Mouse (Mus musculus): ENCODE data around the gene 9330182O14Rik. TPM values are rescaled to one million over a fixed set of nuclear protein-coding genes. Genes with fewer than 3 reads are reported as not detected.

The 9330182O14Rik gene
- total RNA-seq (2021), result not detected
- long read RNA-seq, experiment 1, result 0 reads
- long read RNA-seq, experiment 2, result 0 reads

DNA sequence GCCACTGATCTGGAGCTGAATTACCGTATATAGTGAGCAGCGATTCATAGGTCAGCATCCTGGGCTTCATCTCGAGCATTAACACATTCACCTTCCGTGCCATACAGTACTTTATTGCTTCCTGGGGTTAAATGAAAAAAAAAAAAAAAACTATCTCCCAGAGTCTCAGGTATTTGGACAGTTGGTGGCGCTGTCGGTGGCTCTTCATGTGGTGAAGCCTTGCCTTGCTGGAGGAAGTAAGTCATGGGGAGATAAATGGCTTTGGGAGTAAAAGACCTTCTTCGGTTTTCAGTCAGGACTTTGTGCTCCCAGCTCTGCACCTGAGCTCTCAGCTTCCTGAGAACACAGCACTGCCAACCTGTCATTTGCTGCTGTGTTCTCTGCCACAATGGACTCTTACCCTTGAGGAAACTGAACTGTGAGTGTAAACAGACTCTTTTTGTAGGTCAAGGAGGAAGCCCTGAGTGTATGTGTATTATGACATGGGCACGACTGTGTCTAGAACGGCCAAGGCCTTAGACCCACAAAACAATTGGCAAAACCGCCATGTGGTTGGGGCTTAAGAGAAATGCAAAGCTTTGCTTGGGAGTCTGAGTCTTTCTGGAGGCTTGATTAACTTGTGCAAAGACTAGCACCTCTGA is at the start of gene 9330182O14Rik:
Gene 9330182O14Rik, plus strand, starts transcription at position 214 of the 641 bp plus-strand sequence.
- DNase-seq, result no peak

DNA sequence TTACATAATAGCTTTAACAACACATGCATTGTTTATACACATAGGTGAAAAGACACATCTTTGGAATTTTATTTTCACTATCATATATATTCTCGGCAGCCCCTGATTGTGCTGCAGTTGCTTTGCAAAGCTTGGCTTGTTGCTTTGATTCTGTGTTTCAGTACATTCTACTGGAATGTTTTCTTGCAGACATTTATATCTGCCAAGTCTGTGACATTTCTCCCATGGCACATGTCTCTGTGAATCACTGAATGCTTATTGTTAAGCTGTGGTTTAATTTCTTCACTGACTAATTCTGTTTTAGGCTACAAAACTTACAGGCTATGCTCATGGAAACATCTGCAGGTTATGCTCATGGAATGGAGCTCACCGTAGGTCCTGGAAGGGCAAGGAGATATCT is 30.9 kb upstream of the 9330182O14Rik start:
- DNase-seq, result no peak

DNA sequence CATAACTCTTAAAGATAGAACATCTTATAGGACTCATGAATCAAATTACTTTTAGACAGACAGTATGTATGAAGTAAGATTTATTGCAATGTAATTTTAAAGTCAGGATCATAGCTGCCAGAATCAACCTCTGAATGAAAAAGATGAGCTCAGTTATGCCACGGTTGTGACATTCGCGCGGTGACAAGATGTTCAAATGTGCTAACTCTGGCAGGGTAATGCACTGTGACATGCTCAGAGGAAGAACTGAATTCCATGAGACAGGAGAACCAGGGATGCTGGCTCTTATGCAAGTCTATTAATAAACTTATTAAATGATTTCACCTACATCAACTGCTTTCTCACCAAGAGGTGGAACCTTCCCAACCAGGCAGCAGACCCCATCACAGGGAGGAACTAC is 28.5 kb upstream of the 9330182O14Rik start:
- no peak for DNase-seq

DNA sequence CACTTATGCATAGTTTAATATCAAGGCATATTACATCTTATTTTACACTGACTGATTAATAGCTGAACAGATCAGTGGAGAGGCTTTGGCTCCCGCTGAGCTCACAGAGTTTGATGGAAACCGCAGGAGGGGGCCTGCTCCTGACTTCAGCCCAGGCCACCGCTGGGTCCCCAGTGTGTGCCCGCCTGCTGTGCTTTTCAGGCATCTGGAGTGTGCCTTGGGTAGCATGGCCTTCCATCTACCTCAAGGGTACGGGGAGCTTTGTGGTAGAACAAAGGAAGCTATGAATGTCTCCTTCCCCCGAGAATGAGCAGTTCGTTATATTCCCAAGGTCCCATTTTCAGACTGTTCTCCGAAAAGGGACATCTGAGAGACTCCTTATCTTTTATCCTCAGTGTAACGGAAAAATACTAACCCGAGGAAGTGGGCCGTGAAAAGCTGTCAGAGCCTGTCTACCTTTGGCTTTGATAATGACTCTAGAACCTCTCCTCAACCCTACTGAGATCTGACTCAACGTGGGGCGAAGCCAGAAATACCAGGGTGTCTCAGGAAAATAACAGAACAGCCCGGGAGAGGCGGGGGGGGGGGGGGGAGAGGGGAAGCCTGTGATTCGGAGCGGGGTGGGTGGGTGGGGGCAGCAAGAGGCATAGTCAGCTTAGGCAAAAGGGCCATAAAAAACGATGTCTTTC is 20.1 kb upstream of the 9330182O14Rik start:
- no peak for DNase-seq

DNA sequence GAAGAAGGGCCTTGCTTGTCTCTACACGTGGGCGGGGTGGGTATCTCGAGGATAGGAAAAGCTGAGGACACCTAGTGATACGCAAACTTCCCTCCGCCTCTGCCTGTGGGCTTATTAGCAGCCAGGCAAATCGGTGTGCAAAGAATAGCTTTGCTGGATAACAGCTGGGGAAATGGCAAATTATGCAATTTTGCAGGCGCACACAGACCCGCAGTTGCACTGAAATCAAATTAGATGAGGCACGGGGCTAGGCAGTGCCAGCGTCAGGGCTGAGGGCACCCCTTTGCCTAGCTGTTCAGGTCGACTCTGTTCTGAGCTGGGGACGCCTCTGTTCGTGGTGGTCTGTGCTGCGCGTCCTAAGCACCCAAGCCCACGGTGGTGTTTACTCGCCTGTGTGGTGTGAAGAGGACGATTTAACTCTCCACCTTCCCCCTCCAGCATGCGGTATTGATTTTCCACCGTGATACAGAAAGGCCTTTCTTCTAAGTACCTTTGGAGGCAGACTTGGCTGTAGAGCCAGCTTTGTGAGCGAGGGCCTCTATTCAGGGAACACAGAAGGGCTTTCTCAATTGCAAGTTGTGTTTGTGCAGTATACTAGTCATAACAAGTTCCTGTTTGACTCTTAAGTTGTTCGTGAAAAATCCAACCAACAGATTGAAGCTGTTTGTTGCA is 19.4 kb upstream of the 9330182O14Rik start:
- DNase-seq, result no peak

DNA sequence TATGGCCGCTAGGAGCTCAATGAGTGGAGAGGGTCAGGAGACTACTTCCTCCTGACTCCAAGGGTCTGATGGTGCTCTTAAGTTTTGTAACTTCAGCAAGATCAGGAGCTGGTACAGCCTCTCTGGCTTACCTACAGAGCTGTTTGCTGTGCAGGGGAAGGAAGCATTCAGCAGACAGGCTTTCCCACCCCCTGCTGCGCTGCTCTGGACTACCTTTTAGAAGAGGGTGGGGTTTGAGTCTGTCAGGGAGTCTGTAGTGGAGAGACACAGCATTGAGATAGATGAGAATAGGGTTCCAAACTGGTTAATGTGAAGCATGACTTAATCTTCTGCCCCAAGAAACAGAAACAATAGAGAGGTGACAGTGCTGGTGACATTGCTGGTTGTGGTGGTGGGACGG is 17.8 kb upstream of the 9330182O14Rik start:
- no peak for DNase-seq

DNA sequence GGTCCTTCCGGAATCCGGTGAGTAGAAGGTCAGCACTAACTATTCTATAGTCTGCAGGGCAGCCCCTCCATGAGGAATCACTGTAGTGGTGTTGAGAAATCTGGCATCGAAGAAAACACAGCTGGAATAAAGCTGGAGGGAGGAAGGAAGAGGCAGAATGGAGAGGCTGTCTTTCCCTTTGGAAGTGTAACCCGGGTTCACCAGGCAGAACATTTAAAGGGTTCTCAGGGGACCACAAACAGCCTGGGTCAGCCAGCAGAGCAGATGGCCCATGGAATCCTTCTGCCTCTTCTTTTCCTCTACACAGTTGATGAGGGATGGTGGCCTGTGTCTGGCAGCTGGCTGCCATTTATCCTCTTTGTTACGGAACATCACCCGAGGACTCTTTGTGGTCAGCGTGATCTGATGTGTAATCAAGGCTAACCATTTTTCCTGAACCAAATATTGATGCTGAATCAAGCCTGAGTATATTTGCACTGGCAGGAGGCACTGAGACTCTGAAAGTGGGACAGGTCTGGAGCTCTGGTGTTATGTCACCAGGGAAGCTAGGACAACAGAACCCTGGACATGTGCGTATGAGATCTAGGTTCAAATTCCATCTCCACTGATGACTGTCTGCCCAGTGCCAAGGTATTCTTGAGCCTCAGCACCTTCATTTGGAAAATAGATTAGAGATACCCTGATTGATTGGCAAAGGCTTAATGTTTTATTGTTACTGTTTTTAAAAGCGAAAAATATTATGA is 9.8 kb upstream of the 9330182O14Rik start:
- no peak for DNase-seq

DNA sequence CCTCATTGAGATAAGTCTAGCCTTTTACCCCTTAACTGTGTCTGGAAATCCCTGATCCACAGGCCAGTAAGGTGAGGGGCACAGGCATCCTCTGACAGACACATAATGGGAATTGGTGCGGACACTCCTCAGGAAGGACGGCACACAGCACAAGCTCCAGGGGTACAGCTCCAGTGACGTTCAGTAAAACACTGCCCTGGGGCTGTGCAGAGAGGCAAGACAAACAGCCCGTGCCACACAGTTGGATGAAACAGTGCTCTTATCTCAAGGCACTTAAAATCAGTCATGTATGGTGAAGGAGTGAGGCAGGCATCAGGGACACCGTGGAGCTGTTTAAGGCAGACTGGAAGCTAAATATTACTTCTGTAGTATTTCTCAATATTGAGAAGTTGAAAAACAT is 4.7 kb upstream of the 9330182O14Rik start:
- DNase-seq, result no peak

DNA sequence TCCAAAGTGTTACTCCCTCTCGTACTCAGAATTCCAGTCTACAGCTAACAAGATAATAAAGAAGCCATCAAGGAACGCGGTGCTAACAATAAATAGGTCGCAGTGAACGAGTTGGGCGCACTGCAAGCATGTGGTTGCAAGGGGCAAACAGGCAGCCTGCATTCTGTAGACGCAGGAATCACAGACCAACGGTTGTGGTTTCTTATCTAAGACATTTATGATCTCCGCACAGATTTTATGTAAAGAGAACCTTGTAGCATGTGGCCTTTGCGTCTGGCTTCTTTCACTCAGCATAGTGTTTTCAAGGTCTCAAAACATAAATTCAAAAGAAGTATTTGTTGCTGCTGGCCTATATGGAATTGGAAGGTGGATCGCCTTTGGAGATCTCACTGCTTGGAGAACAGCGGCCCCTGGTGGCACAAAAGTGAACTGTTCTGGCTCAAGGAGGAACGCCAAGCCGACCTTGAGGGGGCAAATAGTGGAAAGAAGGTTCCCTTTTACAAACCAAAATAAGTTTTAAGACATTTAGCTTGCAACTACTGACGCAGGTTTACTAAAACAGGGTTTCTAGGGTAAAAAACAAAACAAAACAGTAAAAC is 3.2 kb upstream of the 9330182O14Rik start:
- peak; percentile 84 for DNase-seq

DNA sequence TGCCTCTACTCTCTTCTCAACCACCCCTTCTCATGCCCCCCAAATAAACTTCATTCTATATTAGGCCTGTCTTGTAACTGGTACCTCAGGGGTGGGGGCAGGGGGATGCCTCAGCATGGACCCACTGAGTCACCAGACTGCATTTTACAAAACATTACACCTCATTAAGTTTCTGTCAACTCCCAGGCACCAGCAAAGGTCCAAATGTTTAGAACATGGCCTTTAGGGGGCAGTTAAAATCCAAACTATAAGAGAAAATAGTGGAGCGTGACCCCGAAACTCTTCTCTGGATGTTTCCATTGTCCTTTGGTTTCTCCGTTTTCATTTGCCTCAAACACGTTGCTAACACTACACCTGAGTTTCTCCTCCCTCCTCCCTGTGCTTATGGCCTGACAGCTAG is 1.8 kb upstream of the 9330182O14Rik start:
- DNase-seq, result no peak

DNA sequence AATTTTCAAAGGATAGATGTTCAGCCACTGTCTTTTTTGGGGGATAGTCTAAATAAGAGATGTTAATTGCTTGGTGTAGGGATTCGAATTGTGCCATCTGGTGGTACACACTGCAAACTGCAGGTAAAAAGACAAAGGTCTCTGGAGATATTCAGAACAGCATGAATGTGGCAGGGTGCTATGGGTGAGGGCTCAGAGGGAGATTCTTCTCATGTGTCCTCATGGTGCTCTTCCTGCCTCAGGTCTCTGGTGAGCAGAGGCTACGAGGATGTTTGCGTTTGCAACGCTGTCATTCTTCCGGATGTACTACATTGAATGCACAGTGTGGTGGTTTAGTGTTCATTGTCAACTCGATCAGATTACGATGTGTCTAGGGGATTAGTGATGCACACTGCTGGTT is 10.1 kb downstream of the 9330182O14Rik start:
- DNase-seq, result no peak

DNA sequence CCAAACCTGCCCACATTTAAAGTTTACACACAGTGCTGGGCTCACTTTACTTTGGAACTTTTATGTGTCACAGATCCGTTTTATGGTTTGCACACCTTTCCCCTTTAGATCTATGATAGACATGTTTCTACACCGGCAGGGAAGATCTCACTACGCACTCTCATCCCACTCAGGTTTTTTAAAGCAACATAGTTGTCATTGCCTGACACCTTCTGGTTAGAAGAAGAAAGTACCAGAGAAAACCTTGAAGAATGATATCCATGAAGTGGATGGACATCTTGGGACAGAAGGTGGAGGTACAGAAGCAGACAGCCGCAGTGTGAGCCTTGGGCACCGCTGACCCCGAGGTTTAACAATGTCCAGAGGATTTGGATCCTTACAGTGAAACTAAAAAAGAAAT is 23.5 kb downstream of the 9330182O14Rik start:
- no peak for DNase-seq

DNA sequence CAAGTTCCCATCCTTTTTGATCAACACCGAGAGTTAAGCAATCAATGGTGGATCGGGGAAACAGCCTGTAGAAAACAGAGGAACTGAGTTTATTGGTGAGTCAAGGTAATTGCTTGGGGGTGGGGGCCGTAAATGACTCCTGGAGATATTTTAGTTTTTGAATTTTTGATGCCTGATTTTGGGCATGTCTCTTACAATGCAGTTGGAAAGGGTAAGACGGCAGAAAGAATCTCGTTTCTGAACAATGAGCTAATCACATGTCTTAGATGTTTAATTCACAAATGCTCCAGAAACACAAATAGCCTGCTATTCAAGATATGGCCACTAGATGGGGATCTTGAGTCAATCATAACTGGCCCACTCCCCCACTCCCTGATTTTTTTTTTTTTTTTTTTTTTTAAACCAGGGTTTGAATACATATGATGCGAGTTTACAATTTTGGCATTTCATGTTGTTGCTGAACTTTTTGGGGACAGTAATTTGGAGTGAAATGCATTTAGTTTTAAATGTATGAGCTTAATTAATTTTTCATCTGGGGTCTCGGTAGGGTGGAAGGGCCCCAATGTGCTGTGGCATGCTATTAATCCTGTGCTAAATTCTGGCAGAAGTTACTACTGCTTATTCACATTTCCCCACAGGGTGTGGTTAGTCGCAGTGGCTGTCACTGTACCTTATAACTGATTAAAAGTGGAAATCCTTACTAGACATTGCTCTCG is 32.6 kb downstream of the 9330182O14Rik start:
- DNase-seq, result peak; percentile 16

DNA sequence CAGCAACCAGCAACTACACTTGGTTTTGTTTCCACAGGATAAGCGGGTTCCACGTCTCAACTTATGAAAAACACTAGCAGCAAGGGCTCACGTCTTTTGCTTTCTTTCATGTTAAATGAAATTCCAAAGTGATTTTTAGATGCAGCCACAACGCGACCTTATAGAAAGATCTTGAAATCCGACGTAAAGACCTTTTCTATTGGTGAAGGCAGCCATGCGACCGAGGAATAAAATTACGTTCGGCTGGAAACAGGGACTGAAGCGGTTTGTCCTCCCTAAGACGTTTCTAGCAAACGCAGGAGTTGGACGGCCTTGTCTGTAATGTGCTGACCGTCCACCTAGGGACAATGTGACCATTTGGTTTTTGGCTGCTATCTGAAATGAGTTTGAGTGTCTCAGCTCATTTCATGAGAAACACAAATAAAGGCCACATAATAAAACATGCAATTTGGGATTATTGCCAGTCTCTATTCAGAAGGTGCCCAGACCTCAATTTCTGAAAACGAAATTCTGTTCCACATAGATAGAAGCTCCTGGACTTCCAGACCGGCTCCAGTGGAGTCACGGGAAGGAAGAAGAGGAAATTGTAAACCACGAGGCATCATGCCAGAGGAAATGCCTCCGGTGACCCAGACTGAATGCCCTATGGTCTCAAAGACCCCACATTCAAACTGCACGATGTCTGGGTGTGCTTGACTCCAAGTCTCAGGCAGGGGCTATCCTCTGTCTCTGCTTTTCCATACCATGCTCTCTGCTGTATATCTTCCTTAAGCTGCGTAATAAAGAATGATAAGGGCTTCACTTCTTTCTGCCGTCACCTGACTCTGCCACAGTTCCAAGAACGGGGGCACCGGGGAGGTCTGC is 33.3 kb downstream of the 9330182O14Rik start:
- DNase-seq, result no peak

DNA sequence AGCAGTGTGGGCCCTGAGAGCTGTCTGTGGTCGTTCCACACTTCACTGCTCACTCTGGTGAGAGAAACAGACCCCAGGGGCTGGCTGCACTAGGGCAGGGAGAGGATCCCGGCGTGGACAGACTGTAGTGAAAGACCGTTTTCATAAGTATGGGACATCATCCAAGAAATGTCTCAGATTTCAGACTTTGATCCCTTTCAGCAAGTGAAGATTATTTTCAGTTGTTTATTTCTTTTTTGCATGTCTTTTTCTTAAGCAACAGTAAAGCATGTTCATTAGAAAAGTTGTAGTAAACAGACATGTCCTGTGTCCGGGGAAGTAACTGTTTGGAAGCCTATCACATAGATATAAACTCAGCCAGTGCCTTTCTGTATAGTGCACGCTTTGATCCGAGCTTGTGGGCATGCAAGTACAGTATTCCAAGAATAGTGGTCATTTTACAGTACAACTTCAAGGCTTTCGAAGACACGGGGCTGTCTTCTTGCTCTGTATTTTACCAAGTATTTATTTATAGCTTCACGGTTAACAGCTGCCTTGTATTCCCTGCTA is 34.0 kb downstream of the 9330182O14Rik start:
- peak; percentile 15 for DNase-seq

DNA sequence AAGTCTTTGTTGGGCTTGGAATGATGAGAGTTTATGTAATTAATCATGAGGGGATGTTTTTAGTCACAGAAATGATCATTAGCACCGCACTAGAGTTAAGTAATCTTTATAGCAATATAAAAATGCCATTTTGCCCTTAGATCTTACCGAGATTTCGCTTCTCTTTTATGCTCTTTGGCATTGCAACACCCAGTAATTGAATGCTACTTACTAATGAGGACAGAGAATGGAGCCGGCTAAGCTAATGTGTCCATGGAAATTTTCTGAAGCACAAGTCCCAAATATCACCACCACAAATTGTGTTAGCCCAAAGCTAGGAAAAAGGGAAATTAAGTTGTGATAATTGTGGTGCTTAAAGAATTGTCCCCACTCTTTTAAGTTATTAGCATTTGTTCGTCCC is 34.9 kb downstream of the 9330182O14Rik start:
- DNase-seq, result no peak

DNA sequence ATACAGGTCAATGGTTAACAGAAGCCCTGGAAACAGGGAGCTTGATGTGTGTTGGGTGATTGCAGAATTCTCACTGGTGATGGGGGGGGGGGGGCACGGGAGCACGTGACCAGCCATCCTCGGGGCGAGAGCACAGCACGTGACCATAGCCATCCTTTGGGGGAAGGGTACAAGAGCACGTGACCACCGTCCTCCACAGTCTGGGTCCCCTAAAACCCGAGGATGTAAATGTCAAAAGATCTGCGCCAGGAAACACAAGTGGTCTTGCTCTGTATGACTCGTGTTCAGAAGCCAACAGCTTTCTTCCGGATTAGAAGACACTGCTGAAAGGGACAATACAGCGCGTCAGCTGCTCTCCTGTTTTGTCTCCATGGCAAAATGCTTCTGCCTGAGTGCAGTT is 35.5 kb downstream of the 9330182O14Rik start:
- no peak for DNase-seq

DNA sequence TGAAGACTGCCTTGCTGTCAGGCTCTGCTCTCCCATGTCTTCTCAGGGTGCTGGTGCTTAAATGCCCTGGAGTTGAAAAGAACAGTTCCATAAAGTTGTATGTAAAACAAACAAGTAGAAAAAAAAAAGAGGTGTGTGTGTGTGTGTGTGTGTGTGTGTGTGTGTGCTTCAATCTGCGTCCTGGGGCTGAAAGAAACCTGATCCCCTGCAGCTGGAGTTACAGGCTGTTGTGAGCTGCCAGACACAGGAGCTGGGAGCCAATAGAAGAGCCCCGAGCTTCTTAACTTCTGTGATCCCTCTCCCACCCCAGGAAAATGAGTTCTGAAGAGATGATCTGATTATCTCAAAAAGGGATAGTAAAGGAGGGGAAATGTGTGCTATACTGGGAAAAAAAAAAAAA is 45.3 kb downstream of the 9330182O14Rik start:
- no peak for DNase-seq

DNA sequence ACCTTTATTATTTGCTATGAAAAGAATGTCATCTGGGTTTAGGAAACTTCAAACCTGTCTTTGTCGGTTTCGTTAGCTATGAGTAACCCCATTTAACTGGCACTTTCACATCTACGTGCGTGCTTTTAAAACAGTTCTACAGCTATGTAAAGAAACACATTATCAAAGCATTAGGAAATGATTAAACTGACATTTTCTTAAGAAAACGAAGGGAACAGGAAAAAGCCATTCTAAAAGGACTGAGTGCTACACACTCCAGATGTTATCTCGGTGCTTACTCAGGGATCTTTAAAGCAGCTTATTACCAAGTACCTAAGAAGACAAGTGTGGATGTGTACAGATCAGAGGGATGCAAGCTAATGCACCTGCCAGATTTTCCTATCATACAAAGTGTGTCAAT is 52.9 kb downstream of the 9330182O14Rik start:
- no peak for DNase-seq
